Mouse (Mus musculus) left cerebral cortex, postnatal 36 days (tissue): ENCODE measurements at regions not wholly inside any gene's neighbourhood (a gene's known extent, or its start where the extent isn't known, plus 50 kb on each side); places are given as distances from the start of the nearest gene placed in this dataset.

Experiments used
- DNase-seq, 2 experiments: peaks; one replicate each; pipeline ENCODE4 v3.0.0; 2021 to 2022; ENCODE audit warnings: low spot score in 2 of 2, mixed read lengths in 1 of 2
- intact Hi-C: fragments of 180-260 bp; cut with DNase I; formaldehyde crosslinking; loops from one replicate; pipeline ENCODE4 v1.15.1; 2025

DNA sequence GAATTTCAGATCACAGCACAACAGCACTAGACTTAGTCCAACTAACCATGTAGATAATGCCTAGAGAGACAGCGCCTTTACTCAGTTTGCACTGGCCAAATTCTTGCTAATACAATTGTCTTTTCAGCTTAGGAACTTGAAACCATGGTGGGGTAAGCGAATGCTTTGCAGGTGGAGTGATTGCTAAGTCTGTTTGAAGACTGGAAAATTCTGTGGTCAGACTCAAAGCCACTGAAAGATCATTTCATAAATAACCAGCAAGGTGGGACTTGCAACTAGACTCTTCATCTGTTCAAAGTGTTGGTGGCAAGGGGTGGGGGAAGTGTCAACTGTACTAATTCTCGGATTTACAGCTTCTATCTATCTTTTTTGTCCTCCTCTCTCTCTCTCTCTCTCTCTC lies 50.4 kb upstream of the Clnk start:
- intact Hi-C loops = no loop called here
- no peak for DNase-seq
